Mouse (Mus musculus) intestine, embryonic 15.5 days (tissue): ENCODE data around the gene 4930435E12Rik. TPM values are rescaled to one million over a fixed set of nuclear protein-coding genes. Genes with fewer than 3 reads are reported as not detected.

Experiments used
- ATAC-seq: fragments of 200-750 bp; cut with Nextera tagmentation; 2 replicates; pipeline ENCODE4 v1.8.0; 2017; ENCODE audit warnings: moderate TSS enrichment, moderate library complexity
- H3K27ac ChIP-seq: fragments of 300-500 bp; sonication (generic); 2 replicates; pipeline ENCODE4 v1.5.1; 2015; ENCODE audit warnings: mild to moderate bottlenecking, inconsistent platforms
- H3K27me3 ChIP-seq: fragments of 300-500 bp; sonication (generic); replicated peaks from 2 replicates; pipeline ENCODE4 v1.6.1; 2015; ENCODE audit warnings: inconsistent platforms
- H3K36me3 ChIP-seq: fragments of 300-500 bp; sonication (generic); 2 replicates; pipeline ENCODE4 v1.6.1; 2015; ENCODE audit warnings: inconsistent platforms
- H3K4me1 ChIP-seq: fragments of 300-500 bp; sonication (generic); replicated peaks from 2 replicates; pipeline ENCODE4 v1.6.1; 2015; ENCODE audit warnings: inconsistent platforms
- H3K4me2 ChIP-seq: fragments of 300-500 bp; sonication (generic); replicated peaks from 2 replicates; pipeline ENCODE4 v1.6.1; 2015; ENCODE audit warnings: mild to moderate bottlenecking, inconsistent platforms
- H3K4me3 ChIP-seq: fragments of 300-500 bp; sonication (generic); replicated peaks from 2 replicates; pipeline ENCODE4 v1.5.1; 2015; ENCODE audit warnings: inconsistent platforms
- H3K9ac ChIP-seq: fragments of 300-500 bp; sonication (generic); 2 replicates; pipeline ENCODE4 v1.6.1; 2015; ENCODE audit warnings: inconsistent platforms
- H3K9me3 ChIP-seq: fragments of 300-500 bp; sonication (generic); 2 replicates; pipeline ENCODE4 v1.6.1; 2016; ENCODE audit warnings: inconsistent platforms
- WGBS: fragments of 180-500 bp; shearing (Covaris S2); methylation state at CpG from one replicate; pipeline ENCODE4 v1.1.7; 2015; 5-methylcytosine and 5-hydroxymethylcytosine counted together
- polyA plus RNA-seq: library from polyadenylated mRNA; unstranded; fragments of >200 nt; fragmentation: Nextera tagmentation; extraction: Ambion mirVana; gene quantifications from 2 replicates; pipeline ENCODE4 v1.2.1, GENCODE M21; 2015

4930435E12Rik gene
- polyA plus RNA-seq, 1 experiment from 2014 or later: not detected

GRCm38 (mm10) chr16:38789016-38789415 lies 39.5 kb downstream of the 4930435E12Rik start:
- no peaks in the 10 kb centered on the region for H3K27me3 ChIP-seq
- no peaks in the 10 kb centered on the region for H3K4me1 ChIP-seq
- no peaks in the 10 kb centered on the region for H3K9me3 ChIP-seq
- WGBS: 85% methylated on average over 2 of the region's 2 CpGs
- H3K4me2 ChIP-seq: no peak overlapping the region
- H3K36me3 ChIP-seq: no peaks in the 10 kb centered on the region
- no peak overlapping the region for H3K9ac ChIP-seq
- H3K27ac ChIP-seq: no peak overlapping the region
- ATAC-seq: no peak
- no peak overlapping the region for H3K4me3 ChIP-seq

- Histone ChIP-seq H3K9me3 (no peaks in the 10 kb centered on the region), H3K36me3 (no peaks in the 10 kb centered on the region), H3K9ac (no peak overlapping the region), H3K4me1 (no peaks in the 10 kb centered on the region), H3K27me3 (no peaks in the 10 kb centered on the region), H3K27ac (no peak overlapping the region), H3K4me3 (no peak overlapping the region), H3K4me2 (no peak overlapping the region)
- 78% methylated on average over 7 of the region's 7 CpGs for WGBS
- ATAC-seq: no peak
Measured at GRCm38 (mm10) chr16:38785301-38785700, 43.2 kb downstream of the 4930435E12Rik start.

GRCm38 (mm10) chr16:38782524-38783067 lies 46.0 kb downstream of the 4930435E12Rik start:
- H3K9me3 ChIP-seq: no peaks in the 10 kb centered on the region
- no peak overlapping the region for H3K4me3 ChIP-seq
- no peak overlapping the region for H3K4me2 ChIP-seq
- ATAC-seq: peak; percentile 61
- H3K36me3 ChIP-seq: no peaks in the 10 kb centered on the region
- no peak overlapping the region for H3K9ac ChIP-seq
- no peaks in the 10 kb centered on the region for H3K4me1 ChIP-seq
- no peaks in the 10 kb centered on the region for H3K27me3 ChIP-seq
- 48% methylated on average over 2 of the region's 2 CpGs for WGBS
- H3K27ac ChIP-seq: no peak overlapping the region

GRCm38 (mm10) chr16:38781946-38782345 lies 46.6 kb downstream of the 4930435E12Rik start:
- no peak overlapping the region for H3K4me3 ChIP-seq
- no peaks in the 10 kb centered on the region for H3K27me3 ChIP-seq
- H3K9me3 ChIP-seq: no peaks in the 10 kb centered on the region
- H3K4me2 ChIP-seq: no peak overlapping the region
- no peak overlapping the region for H3K9ac ChIP-seq
- H3K36me3 ChIP-seq: no peaks in the 10 kb centered on the region
- no peak for ATAC-seq
- H3K4me1 ChIP-seq: no peaks in the 10 kb centered on the region
- WGBS: 60% methylated on average over 2 of the region's 2 CpGs
- no peak overlapping the region for H3K27ac ChIP-seq

- Histone ChIP-seq H3K9me3 (no peaks in the 10 kb centered on the region), H3K4me3 (no peak overlapping the region), H3K27ac (no peak overlapping the region), H3K4me2 (no peak overlapping the region), H3K36me3 (no peaks in the 10 kb centered on the region), H3K9ac (no peak overlapping the region), H3K27me3 (no peaks in the 10 kb centered on the region), H3K4me1 (no peaks in the 10 kb centered on the region)
- WGBS: 85% methylated on average over 7 of the region's 7 CpGs
- ATAC-seq: peak; percentile 73
Measured at GRCm38 (mm10) chr16:38780960-38781572, 47.5 kb downstream of the 4930435E12Rik start.

- Histone ChIP-seq H3K27me3 (no peaks in the 10 kb centered on the region), H3K36me3 (no peaks in the 10 kb centered on the region), H3K9me3 (no peaks in the 10 kb centered on the region), H3K27ac (no peak overlapping the region), H3K4me3 (no peak overlapping the region), H3K4me2 (no peak overlapping the region), H3K9ac (no peak overlapping the region), H3K4me1 (0 out of 2 replicates have a peak, but pooled peaks cover 13% of the 10 kb centered on the region)
- ATAC-seq: no peak
- WGBS: 60% methylated on average over 6 of the region's 6 CpGs
Measured at GRCm38 (mm10) chr16:38776342-38776741, 52.2 kb downstream of the 4930435E12Rik start.

GRCm38 (mm10) chr16:38774964-38775746 lies 53.4 kb downstream of the 4930435E12Rik start:
- Histone ChIP-seq H3K36me3 (no peaks in the 10 kb centered on the region), H3K9ac (no peak overlapping the region), H3K4me1 (0 out of 2 replicates have a peak, but pooled peaks cover 13% of the 10 kb centered on the region), H3K27ac (no peak overlapping the region), H3K9me3 (no peaks in the 10 kb centered on the region), H3K27me3 (no peaks in the 10 kb centered on the region), H3K4me3 (no peak overlapping the region), H3K4me2 (no peak overlapping the region)
- 49% methylated on average over 7 of the region's 7 CpGs for WGBS
- peak; percentile 86 for ATAC-seq

GRCm38 (mm10) chr16:38772906-38773496 lies 55.5 kb downstream of the 4930435E12Rik start:
- WGBS: 34% methylated on average over 12 of the region's 12 CpGs

GRCm38 (mm10) chr16:38771145-38771544 lies 57.4 kb downstream of the 4930435E12Rik start:
- Histone ChIP-seq H3K4me2 (no peak overlapping the region), H3K27ac (no peak overlapping the region), H3K27me3 (no peaks in the 10 kb centered on the region), H3K4me3 (no peak overlapping the region), H3K9ac (no peak overlapping the region), H3K4me1 (0 out of 2 replicates have a peak, but pooled peaks cover 13% of the 10 kb centered on the region), H3K9me3 (no peaks in the 10 kb centered on the region), H3K36me3 (peaks cover 5% of the 10 kb centered on the region; the same call in 1 of the 2 replicates)
- ATAC-seq: no peak
- WGBS: 93% methylated on average over 6 of the region's 6 CpGs

More at GRCm38 (mm10) chr16:38772906-38773496, 55.5 kb downstream of the 4930435E12Rik start:
- peak; percentile 50 for ATAC-seq
- no peak overlapping the region for H3K9ac ChIP-seq
- no peaks in the 10 kb centered on the region for H3K27me3 ChIP-seq
- peaks cover 3% of the 10 kb centered on the region; the same call in 1 of the 2 replicates for H3K36me3 ChIP-seq
- H3K4me2 ChIP-seq: peak overlapping the region; percentile 5; the same call in 1 of the 2 replicates
- H3K9me3 ChIP-seq: no peaks in the 10 kb centered on the region
- 0 out of 2 replicates have a peak, but pooled peaks cover 13% of the 10 kb centered on the region for H3K4me1 ChIP-seq
- no peak overlapping the region for H3K27ac ChIP-seq
- H3K4me3 ChIP-seq: no peak overlapping the region

- peaks cover 5% of the 10 kb centered on the region; the same call in 1 of the 2 replicates for H3K36me3 ChIP-seq
- no peak overlapping the region for H3K4me2 ChIP-seq
- H3K4me3 ChIP-seq: no peak overlapping the region
- WGBS: 60% methylated on average over 9 of the region's 9 CpGs
- no peaks in the 10 kb centered on the region for H3K9me3 ChIP-seq
- ATAC-seq: no peak
- H3K27ac ChIP-seq: no peak overlapping the region
- no peaks in the 10 kb centered on the region for H3K27me3 ChIP-seq
- 0 out of 2 replicates have a peak, but pooled peaks cover 11% of the 10 kb centered on the region for H3K4me1 ChIP-seq
- H3K9ac ChIP-seq: no peak overlapping the region
Measured at GRCm38 (mm10) chr16:38769529-38769928, 59.0 kb downstream of the 4930435E12Rik start.

- no peak overlapping the region for H3K4me3 ChIP-seq
- H3K9ac ChIP-seq: no peak overlapping the region
- H3K36me3 ChIP-seq: peaks cover 5% of the 10 kb centered on the region; the same call in 1 of the 2 replicates
- no peak overlapping the region for H3K4me2 ChIP-seq
- ATAC-seq: no peak
- no peaks in the 10 kb centered on the region for H3K9me3 ChIP-seq
- H3K27me3 ChIP-seq: no peaks in the 10 kb centered on the region
- H3K4me1 ChIP-seq: 0 out of 2 replicates have a peak, but pooled peaks cover 7% of the 10 kb centered on the region
- 96% methylated on average over 8 of the region's 8 CpGs for whole genome bisulfite sequencing
- H3K27ac ChIP-seq: no peak overlapping the region
Measured at GRCm38 (mm10) chr16:38768386-38768785, 60.2 kb downstream of the 4930435E12Rik start.

GRCm38 (mm10) chr16:38767761-38768160 lies 60.8 kb downstream of the 4930435E12Rik start:
- WGBS: 86% methylated on average over 8 of the region's 8 CpGs
- ATAC-seq: no peak
- no peak overlapping the region for H3K4me3 ChIP-seq

More at GRCm38 (mm10) chr16:38767761-38768160, 60.8 kb downstream of the 4930435E12Rik start:
- Histone ChIP-seq H3K27ac (no peak overlapping the region), H3K27me3 (no peaks in the 10 kb centered on the region), H3K9me3 (no peaks in the 10 kb centered on the region), H3K4me2 (no peak overlapping the region), H3K9ac (no peak overlapping the region), H3K36me3 (peaks cover 5% of the 10 kb centered on the region; the same call in 1 of the 2 replicates), H3K4me1 (0 out of 2 replicates have a peak, but pooled peaks cover 7% of the 10 kb centered on the region)
